Mouse (Mus musculus) intestine, embryonic 16.5 days (tissue): ENCODE results near the gene Myh9. TPM values are rescaled to one million over a fixed set of nuclear protein-coding genes. Genes with fewer than 3 reads are reported as not detected.

Experiments used
- ATAC-seq: fragments of 200-750 bp; cut with Nextera tagmentation; 2 replicates; pipeline ENCODE4 v1.8.0; 2017; ENCODE audit warnings: moderate TSS enrichment, moderate library complexity
- H3K27ac ChIP-seq: fragments of 300-500 bp; sonication (generic); 2 replicates; pipeline ENCODE4 v1.5.1; 2014; ENCODE audit warnings: mild to moderate bottlenecking, low read length
- H3K27me3 ChIP-seq: fragments of 300-500 bp; sonication (generic); replicated peaks from 2 replicates; pipeline ENCODE4 v1.6.1; 2014; ENCODE audit warnings: low read length, control low read depth, mixed read lengths; ENCODE audit not compliant: control insufficient read depth, insufficient read depth
- H3K36me3 ChIP-seq: fragments of 300-500 bp; sonication (generic); 2 replicates; pipeline ENCODE4 v1.6.1; 2014; ENCODE audit warnings: low read length, control low read depth; ENCODE audit not compliant: control insufficient read depth, insufficient read depth
- H3K4me1 ChIP-seq: fragments of 300-500 bp; sonication (generic); 2 replicates; pipeline ENCODE4 v1.6.1; 2014; ENCODE audit warnings: low read length, control low read depth, mixed read lengths; ENCODE audit not compliant: control insufficient read depth, insufficient read depth
- H3K4me2 ChIP-seq: fragments of 300-500 bp; sonication (generic); 2 replicates; pipeline ENCODE4 v1.6.1; 2014; ENCODE audit warnings: low read depth, low read length, control low read depth
- H3K4me3 ChIP-seq: fragments of 300-500 bp; sonication (generic); 2 replicates; pipeline ENCODE4 v1.5.1; 2014; ENCODE audit warnings: mild to moderate bottlenecking, low read length
- H3K9ac ChIP-seq: fragments of 300-500 bp; sonication (generic); 2 replicates; pipeline ENCODE4 v1.6.1; 2014; ENCODE audit warnings: low read depth, low read length
- H3K9me3 ChIP-seq: fragments of 300-500 bp; sonication (generic); 2 replicates; pipeline ENCODE4 v1.6.1; 2016; ENCODE audit warnings: low read length, control low read depth; ENCODE audit not compliant: control insufficient read depth
- WGBS: fragments of 180-500 bp; shearing (Covaris S2); extraction: QIAGEN DNeasy Blood & Tissue Kit; methylation state at CpG from one replicate; pipeline ENCODE4 v1.1.7; 2014; 5-methylcytosine and 5-hydroxymethylcytosine counted together
- polyA plus RNA-seq: library from polyadenylated mRNA; unstranded; fragments of >200 nt; fragmentation: Nextera tagmentation; extraction: Ambion mirVana; gene quantifications from 2 replicates; pipeline ENCODE4 v1.2.1, GENCODE M21; 2015

Gene Myh9
- polyA plus RNA-seq, 1 experiment from 2014 or later, result 39.1 TPM

DNA sequence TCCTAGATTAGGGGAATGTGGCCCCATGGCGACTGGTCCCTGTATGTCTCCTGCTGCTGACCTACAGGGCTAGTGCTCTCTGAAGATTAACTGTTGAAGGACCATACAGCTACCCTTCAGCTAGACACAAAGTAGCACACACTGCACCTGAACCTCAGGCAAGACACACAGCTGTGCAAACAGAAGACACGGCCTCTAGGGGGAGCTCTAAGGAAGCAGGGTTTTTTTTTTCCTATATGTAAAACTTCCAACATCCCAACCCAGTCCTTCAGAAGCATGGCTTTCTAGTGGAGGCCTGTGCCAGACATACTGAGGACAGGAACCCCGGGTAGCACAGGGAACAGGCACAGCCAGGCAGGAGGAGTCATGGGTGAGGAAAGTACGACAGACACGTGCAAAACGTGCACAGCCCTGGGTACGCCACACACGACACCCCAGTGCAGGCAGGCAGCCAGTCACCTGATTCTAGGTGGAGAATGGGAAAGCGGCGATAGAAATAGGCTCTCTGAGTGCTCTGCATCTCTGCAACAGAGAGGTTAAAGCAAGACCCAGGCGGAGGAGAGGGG, 59.4 kb downstream of the Myh9 start:
- H3K36me3 ChIP-seq, result peaks cover 67% of the 10 kb centered on the region
- H3K4me2 ChIP-seq, result no peak overlapping the region
- 82% methylated on average over 11 of the region's 11 CpGs for whole genome bisulfite sequencing
- no peaks in the 10 kb centered on the region for H3K4me1 ChIP-seq
- H3K27me3 ChIP-seq, result no peaks in the 10 kb centered on the region
- no peak for ATAC-seq
- H3K4me3 ChIP-seq, result no peak overlapping the region
- H3K9me3 ChIP-seq, result no peaks in the 10 kb centered on the region
- H3K27ac ChIP-seq, result no peak overlapping the region
- H3K9ac ChIP-seq, result no peak overlapping the region

DNA sequence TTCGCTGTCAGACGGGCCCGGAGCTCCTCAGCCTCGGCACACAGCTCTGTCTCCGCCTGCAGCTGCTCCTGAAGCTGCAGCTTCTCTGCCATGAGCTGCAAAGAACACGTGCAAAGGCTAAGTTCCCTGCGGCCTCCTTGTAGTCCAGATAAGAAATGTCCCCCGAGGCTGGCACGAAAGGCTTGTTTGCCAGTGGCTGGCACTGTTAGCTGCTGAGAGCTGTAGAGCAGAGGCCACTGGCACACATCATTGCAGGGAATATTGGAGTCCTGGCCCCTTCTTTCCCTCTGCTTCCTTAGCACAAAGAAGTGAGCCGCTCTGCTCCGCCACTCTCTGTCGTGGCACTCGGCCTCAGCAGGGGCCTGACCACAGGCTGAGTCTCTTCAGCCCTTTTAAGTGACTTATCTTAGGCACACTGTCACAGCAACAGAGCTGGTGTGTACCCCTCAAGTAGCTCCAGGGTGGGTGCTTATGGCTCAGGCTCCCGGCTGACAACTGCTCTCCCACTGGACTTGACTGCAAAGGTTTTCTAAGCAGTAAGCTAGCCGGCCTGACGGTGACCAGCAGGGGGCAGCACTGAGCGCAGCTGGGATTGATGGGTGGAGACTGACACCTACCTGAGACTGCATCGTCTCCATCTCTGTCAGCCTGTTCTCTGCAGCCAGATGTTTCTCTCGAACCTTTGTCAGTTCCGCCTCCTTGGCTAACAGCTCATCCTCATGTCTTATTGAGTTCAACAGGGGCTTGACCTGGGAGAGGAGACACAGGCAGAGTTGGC, 66.6 kb downstream of the Myh9 start:
- Histone ChIP-seq H3K4me2 (no peak overlapping the region), H3K9me3 (no peaks in the 10 kb centered on the region), H3K36me3 (peaks cover 66% of the 10 kb centered on the region), H3K27ac (no peak overlapping the region), H3K4me1 (no peaks in the 10 kb centered on the region), H3K4me3 (no peak overlapping the region), H3K27me3 (no peaks in the 10 kb centered on the region), H3K9ac (no peak overlapping the region)
- peak; percentile 41; the same call in 1 of the 2 replicates for ATAC-seq
- 67% methylated on average over 20 of the region's 20 CpGs for WGBS

DNA sequence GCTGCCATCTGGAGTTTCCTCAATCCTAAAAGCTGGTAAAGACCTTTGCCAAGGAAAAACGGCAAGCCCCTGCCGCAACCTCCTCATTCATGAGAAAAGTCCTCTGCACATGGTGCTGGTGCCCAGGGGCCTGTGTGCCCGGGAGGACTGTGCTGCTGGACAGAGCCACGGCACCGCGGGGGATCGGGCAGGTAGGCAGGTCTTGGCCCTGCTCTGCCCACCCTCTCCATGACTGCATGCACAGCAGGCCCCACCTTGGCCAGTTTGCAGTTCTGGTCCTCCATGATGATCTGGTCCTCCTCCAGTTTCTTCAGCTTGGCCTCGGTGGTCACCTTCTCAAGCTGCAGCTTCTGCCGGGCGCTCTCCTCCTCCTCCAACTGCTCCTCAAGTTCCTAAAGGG, 67.7 kb downstream of the Myh9 start:
- 96% methylated on average over 10 of the region's 10 CpGs for WGBS
- no peak overlapping the region for H3K27ac ChIP-seq
- ATAC-seq, result no peak
- no peaks in the 10 kb centered on the region for H3K9me3 ChIP-seq
- no peaks in the 10 kb centered on the region for H3K4me1 ChIP-seq
- H3K36me3 ChIP-seq, result peaks cover 61% of the 10 kb centered on the region
- no peaks in the 10 kb centered on the region for H3K27me3 ChIP-seq
- no peak overlapping the region for H3K4me2 ChIP-seq
- no peak overlapping the region for H3K4me3 ChIP-seq
- no peak overlapping the region for H3K9ac ChIP-seq

DNA sequence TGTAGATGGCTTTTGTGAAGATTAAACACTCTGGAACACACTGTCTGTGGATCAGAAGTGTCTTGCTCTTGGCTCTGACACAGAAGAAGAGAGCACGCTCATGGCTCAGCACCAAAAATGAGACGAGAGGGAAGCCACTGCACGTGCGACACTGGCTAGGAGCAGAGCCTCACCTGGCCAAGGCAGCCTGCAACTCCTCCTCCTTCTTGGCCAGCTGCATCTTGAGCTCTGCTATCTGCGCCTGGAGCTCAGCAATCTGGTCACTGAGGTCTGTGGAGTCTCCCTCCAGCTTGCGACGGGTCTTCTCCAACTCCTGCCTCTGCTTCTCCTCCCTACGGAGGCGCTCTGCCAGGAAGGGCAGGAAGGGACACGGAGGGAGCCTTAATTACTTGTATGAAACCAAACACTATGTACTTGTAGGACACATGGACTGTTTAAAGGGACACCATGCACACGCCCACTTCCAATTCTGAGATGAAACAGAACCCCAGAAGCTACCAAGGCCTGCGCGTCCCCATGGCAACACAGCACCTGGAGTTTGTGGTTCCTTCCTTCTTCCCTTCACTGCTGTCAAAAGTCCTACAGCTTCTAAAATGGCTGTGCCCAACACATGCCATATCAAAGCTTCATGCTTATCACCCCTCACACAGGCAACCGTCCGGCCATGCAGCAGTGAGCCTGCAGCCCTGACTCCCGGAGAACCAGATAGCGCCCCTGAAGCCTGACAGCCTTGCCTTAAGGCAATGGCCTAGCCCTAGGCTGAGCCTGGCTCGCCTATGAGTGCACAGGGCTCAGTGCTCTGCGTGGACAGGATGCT, 68.7 kb downstream of the Myh9 start:
- Histone ChIP-seq H3K9me3 (no peaks in the 10 kb centered on the region), H3K4me1 (no peaks in the 10 kb centered on the region), H3K4me3 (no peak overlapping the region), H3K27me3 (no peaks in the 10 kb centered on the region), H3K36me3 (peaks cover 58% of the 10 kb centered on the region), H3K27ac (no peak overlapping the region), H3K4me2 (no peak overlapping the region), H3K9ac (no peak overlapping the region)
- ATAC-seq, result peak; percentile 43; the same call in 1 of the 2 replicates
- WGBS, result 80% methylated on average over 19 of the region's 19 CpGs

DNA sequence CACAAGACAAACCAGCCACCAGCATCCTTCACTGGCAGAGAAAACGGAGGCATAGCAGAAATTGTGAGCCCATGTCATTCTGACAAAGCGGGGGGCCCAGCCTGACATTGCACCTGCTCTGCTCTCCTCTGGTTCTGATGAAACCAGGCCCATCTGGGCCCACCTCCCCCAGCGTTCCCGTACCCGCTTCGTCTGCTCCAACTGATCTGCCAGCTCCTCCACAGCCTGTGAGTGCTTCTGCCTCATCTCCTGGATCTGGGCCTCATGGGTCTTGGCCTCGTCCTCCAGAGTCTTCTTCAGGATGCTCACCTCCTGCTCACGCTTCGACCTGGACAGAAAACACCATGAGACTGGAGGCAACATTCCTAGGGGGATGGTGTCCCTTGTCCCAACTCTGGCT, 71.0 kb downstream of the Myh9 start:
- H3K4me2 ChIP-seq, result no peak overlapping the region
- WGBS, result 92% methylated on average over 9 of the region's 9 CpGs
- H3K36me3 ChIP-seq, result peaks cover 62% of the 10 kb centered on the region
- no peaks in the 10 kb centered on the region for H3K27me3 ChIP-seq
- no peak overlapping the region for H3K27ac ChIP-seq
- no peak for ATAC-seq
- no peak overlapping the region for H3K9ac ChIP-seq
- H3K4me1 ChIP-seq, result no peaks in the 10 kb centered on the region
- no peaks in the 10 kb centered on the region for H3K9me3 ChIP-seq
- no peak overlapping the region for H3K4me3 ChIP-seq

DNA sequence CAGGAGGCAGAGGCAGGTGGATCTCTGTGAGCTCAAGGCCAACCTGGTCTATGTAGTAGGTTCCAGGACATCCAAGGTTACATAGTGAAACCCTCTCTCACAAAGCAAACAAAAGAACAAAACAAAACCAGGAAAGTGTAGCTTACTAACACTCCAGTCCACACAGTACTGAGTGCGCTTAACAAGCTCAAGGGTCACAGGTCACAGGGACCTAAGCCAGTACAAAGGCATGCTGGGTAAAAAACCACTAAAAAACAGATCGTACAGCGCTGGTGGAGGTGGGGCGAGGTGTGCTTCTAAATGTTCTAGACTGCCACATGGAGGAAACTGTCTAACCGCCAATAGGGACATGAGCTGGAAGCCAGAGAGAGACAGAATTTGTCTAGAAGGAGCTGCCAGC, 71.6 kb downstream of the Myh9 start:
- Histone ChIP-seq H3K27me3 (no peaks in the 10 kb centered on the region), H3K36me3 (peaks cover 65% of the 10 kb centered on the region), H3K27ac (no peak overlapping the region), H3K9me3 (no peaks in the 10 kb centered on the region), H3K4me1 (no peaks in the 10 kb centered on the region), H3K9ac (no peak overlapping the region), H3K4me2 (no peak overlapping the region), H3K4me3 (no peak overlapping the region)
- WGBS, result 95% methylated on average over 5 of the region's 5 CpGs
- ATAC-seq, result no peak

DNA sequence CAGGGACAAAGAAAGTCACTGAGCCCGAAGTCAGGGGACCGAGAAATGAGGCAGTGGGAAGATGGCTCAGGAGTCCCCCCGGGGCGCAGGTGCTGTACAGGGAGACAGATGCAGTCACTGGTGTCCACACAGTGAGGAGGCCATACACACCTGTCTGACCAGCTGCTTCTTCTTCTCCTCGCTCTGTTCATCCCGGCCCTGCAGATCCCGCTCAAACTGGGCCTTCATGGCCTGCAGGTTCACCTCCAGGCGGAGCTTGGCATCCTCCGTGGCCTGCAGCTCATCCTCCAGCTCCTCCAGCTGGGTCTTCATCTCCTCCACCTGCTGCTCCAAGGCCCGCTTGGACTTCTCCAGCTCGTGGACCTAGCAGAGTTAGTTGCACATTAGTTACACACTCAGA, 75.0 kb downstream of the Myh9 start:
- Histone ChIP-seq H3K4me2 (no peak overlapping the region), H3K4me3 (no peak overlapping the region), H3K9me3 (no peaks in the 10 kb centered on the region), H3K27ac (no peak overlapping the region), H3K27me3 (no peaks in the 10 kb centered on the region), H3K4me1 (no peaks in the 10 kb centered on the region), H3K36me3 (peaks cover 73% of the 10 kb centered on the region), H3K9ac (no peak overlapping the region)
- WGBS, result 92% methylated on average over 11 of the region's 11 CpGs
- ATAC-seq, result no peak

DNA sequence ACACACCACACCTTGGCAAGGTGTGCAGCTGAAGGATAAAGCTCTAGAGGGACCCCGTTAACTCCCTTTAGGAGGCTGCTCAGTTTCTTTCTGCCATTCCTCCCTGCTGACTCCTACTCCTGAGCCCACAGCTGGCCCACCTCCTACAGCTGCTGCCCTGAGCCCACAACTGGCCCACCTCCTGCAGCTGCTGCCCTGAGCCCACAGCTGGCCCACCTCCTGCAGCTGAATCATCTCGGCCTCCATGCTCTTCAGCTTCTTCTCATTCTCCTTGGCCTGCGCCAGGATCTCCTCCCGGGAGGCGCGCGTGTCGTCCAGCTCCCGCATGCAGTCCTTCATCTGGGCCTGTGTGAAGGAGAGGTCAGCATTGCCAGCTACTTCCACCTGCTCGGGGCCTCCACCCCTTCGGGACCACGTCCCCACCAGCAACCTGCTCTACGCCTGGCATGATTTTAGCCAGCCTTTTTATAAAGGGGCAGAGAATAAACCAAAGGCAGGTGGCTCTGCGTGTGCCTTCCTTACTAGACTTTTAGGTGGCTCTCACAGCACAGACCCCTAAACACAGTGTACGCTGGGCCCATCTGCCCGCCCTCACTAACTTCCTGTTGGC, 76.4 kb downstream of the Myh9 start:
- no peak overlapping the region for H3K27ac ChIP-seq
- ATAC-seq, result no peak
- H3K9me3 ChIP-seq, result no peaks in the 10 kb centered on the region
- H3K4me2 ChIP-seq, result no peak overlapping the region
- H3K4me3 ChIP-seq, result no peak overlapping the region
- no peak overlapping the region for H3K9ac ChIP-seq
- no peaks in the 10 kb centered on the region for H3K4me1 ChIP-seq
- WGBS, result 86% methylated on average over 16 of the region's 16 CpGs
- peaks cover 79% of the 10 kb centered on the region for H3K36me3 ChIP-seq
- no peaks in the 10 kb centered on the region for H3K27me3 ChIP-seq

DNA sequence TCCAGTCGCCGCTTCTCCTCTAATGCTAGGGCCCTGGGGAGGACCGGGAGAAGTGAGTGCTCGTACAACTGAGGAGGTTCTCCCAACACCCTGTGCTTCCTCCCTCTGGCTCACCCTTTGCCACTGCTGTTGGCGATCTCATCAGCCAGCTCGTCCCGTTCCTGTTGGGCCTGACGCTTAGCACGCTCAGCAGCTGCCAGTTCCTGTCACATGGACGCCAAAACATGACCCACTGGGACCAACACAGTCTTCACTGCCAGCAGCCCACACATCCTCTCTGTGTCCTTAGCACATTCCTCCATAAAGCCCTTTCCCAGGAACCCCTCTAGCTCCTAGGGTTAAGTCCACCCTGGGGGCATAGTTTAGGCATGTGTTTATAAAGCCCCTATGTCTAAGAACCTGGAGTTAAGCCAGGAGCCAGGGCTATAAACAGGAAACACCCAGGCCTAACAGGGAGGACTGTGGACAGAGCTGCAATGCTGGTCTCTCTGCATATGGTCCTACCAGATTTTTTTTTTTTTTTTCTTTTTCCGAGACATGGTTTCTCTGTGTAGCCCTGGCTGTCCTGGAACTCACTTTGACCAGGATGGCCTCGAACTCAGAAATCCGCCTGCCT, 77.5 kb downstream of the Myh9 start:
- Histone ChIP-seq H3K4me3 (no peak overlapping the region), H3K9me3 (no peaks in the 10 kb centered on the region), H3K4me1 (no peaks in the 10 kb centered on the region), H3K27ac (peak overlapping the region; percentile 39), H3K36me3 (peaks cover 80% of the 10 kb centered on the region), H3K27me3 (no peaks in the 10 kb centered on the region), H3K4me2 (no peak overlapping the region), H3K9ac (no peak overlapping the region)
- ATAC-seq, result no peak
- WGBS, result 63% methylated on average over 13 of the region's 13 CpGs
